Mouse (Mus musculus) limb, embryonic 13.5 days (tissue): ENCODE measurements around the gene Gm4847. TPM values are rescaled to one million over a fixed set of nuclear protein-coding genes. Genes with fewer than 3 reads are reported as not detected.

Experiments used
- ATAC-seq: fragments of 200-750 bp; cut with Nextera tagmentation; 2 replicates; pipeline ENCODE4 v1.8.0; 2017; ENCODE audit warnings: low read depth, moderate number of reproducible peaks, moderate TSS enrichment; ENCODE audit not compliant: low FRiP score
- H3K27ac ChIP-seq: fragments of 300-500 bp; sonication (generic); 2 replicates; pipeline ENCODE4 v1.5.1; 2015; ENCODE audit warnings: inconsistent platforms, mild to moderate bottlenecking, moderate library complexity
- H3K27me3 ChIP-seq: fragments of 300-500 bp; sonication (generic); 2 replicates; pipeline ENCODE4 v1.6.1; 2015; ENCODE audit warnings: mild to moderate bottlenecking, inconsistent platforms
- H3K36me3 ChIP-seq: fragments of 300-500 bp; sonication (generic); 2 replicates; pipeline ENCODE4 v1.6.1; 2015; ENCODE audit warnings: inconsistent platforms, mild to moderate bottlenecking, moderate library complexity
- H3K4me1 ChIP-seq: fragments of 300-500 bp; sonication (generic); 2 replicates; pipeline ENCODE4 v1.6.1; 2015; ENCODE audit warnings: inconsistent platforms
- H3K4me2 ChIP-seq: fragments of 300-500 bp; sonication (generic); replicated peaks from 2 replicates; pipeline ENCODE4 v1.6.1; 2015; ENCODE audit warnings: inconsistent platforms, mild to moderate bottlenecking, moderate library complexity
- H3K4me3 ChIP-seq: fragments of 300-500 bp; sonication (generic); 2 replicates; pipeline ENCODE4 v1.5.1; 2015; ENCODE audit warnings: moderate library complexity, mild to moderate bottlenecking, inconsistent platforms
- H3K9ac ChIP-seq: fragments of 300-500 bp; sonication (generic); 2 replicates; pipeline ENCODE4 v1.6.1; 2015; ENCODE audit warnings: mild to moderate bottlenecking, inconsistent platforms
- H3K9me3 ChIP-seq: fragments of 300-500 bp; sonication (generic); 2 replicates; pipeline ENCODE4 v1.6.1; 2016; ENCODE audit warnings: inconsistent platforms
- WGBS: fragments of 180-500 bp; shearing (Covaris S2); methylation state at CpG from one replicate; pipeline ENCODE4 v1.1.7; 2015; 5-methylcytosine and 5-hydroxymethylcytosine counted together
- microRNA-seq: library from miRNA; unstranded; fragments of <30 nt; microRNA quantifications from one replicate; pipeline ENCODE4, GENCODE M21; 2016
- polyA plus RNA-seq: library from polyadenylated mRNA; unstranded; fragments of >200 nt; fragmentation: Nextera tagmentation; extraction: Ambion mirVana; gene quantifications from 2 replicates; pipeline ENCODE4 v1.2.1, GENCODE M21; 2015

The Gm4847 gene
- not detected in 2 replicates for polyA plus RNA-seq

GRCm38 (mm10) chr1:166647593-166647992 lies at the start of gene Gm4847:
Gm4847 (minus strand) TSS chr1:166647693.
- no peak for ATAC-seq
- H3K4me2 ChIP-seq = no peak within 1 kb of the TSS
- no peak within 1 kb of the TSS for H3K9ac ChIP-seq
- no peak within 1 kb of the TSS for H3K4me3 ChIP-seq
- H3K27ac ChIP-seq = no peak within 1 kb of the TSS
- H3K27me3 ChIP-seq = no peaks in the 10 kb centered on the region
- WGBS = 83% methylated on average over 2 of the region's 2 CpGs
- H3K9me3 ChIP-seq = no peaks in the 10 kb centered on the region
- no peaks in the 10 kb centered on the region for H3K4me1 ChIP-seq
- no peaks in the 10 kb centered on the region for H3K36me3 ChIP-seq

DNA sequence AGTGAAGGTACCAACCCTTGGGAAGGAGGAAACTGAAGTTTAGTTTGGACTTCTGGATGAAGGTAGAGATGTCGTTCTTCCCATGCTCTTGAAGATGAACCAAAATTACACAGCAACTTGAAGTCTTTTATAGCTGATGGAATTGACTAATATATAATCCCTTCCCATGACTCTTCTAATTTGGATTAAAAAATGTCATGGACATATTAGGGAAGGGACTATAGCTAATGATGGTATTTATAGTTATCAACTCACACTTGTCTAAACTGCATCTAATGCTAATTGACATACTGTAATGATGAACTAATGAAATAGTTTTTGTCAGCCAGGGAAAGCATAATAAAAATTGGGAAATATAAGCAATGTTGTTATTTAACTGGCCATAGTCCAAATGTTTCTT lies 34.3 kb upstream of the Gm4847 start, which contains the start of gene Fmo9:
Gene Fmo9 (minus strand): TSS at position 101 of the 400 bp plus-strand sequence.
- 85% methylated on average over 1 of the region's 1 CpGs for WGBS
- ATAC-seq = no peak
- Histone ChIP-seq H3K4me1 (no peaks in the 10 kb centered on the region), H3K27ac (no peak within 1 kb of the TSS), H3K36me3 (no peaks in the 10 kb centered on the region), H3K9ac (no peak within 1 kb of the TSS), H3K27me3 (no peaks in the 10 kb centered on the region), H3K4me2 (no peak within 1 kb of the TSS), H3K4me3 (no peak within 1 kb of the TSS), H3K9me3 (no peaks in the 10 kb centered on the region)

GRCm38 (mm10) chr1:166669264-166669663 lies 21.8 kb upstream of the Gm4847 start:
- ATAC-seq = no peak
- H3K4me2 ChIP-seq = no peak overlapping the region
- no peak overlapping the region for H3K4me3 ChIP-seq
- H3K27ac ChIP-seq = no peak overlapping the region
- WGBS = 87% methylated on average over 5 of the region's 5 CpGs
- H3K9ac ChIP-seq = no peak overlapping the region
- no peaks in the 10 kb centered on the region for H3K27me3 ChIP-seq
- H3K36me3 ChIP-seq = no peaks in the 10 kb centered on the region
- no peaks in the 10 kb centered on the region for H3K4me1 ChIP-seq
- H3K9me3 ChIP-seq = no peaks in the 10 kb centered on the region

DNA sequence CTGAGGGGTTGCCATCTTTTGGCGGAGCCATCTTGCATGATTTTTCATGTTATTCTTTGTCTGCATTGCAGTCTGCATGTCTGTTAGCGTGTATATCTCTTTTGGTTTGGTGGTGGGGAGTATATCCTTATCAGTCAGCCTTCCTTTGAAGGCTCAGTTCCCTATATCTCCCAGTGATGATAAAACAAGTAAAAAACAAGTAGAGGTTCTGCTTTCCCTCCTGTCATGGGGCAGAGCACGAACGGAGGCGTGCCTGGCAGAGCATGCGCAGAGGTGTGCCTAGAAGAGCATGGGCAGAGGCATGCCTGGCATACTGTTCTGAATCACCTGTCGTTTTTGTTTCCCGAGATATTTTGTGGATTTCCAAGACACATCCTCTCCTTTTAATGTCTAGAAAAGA lies 13.3 kb upstream of the Gm4847 start:
- H3K9me3 ChIP-seq = no peaks in the 10 kb centered on the region
- ATAC-seq = no peak
- no peak overlapping the region for H3K27ac ChIP-seq
- H3K36me3 ChIP-seq = no peaks in the 10 kb centered on the region
- no peak overlapping the region for H3K9ac ChIP-seq
- H3K4me1 ChIP-seq = no peaks in the 10 kb centered on the region
- no peak overlapping the region for H3K4me2 ChIP-seq
- 88% methylated on average over 8 of the region's 8 CpGs for WGBS
- no peak overlapping the region for H3K4me3 ChIP-seq
- H3K27me3 ChIP-seq = no peaks in the 10 kb centered on the region

Small RNA genes lying within 50 kb of the gene (microRNA-seq; reads per million reads assigned to microRNA genes)
- gene Gm22992 = not detected

Other genes with a start within 250 kb of the Gm4847 start
- 20.5 and 24.6 TPM in 2 replicates for gene Pogk, start 237.8 kb downstream of the Gm4847 start, polyA plus RNA-seq
- not detected in 2 replicates for gene Gm4846, start 150.1 kb downstream of the Gm4847 start, polyA plus RNA-seq
- gene Fmo9, start 34.2 kb upstream of the Gm4847 start, polyA plus RNA-seq = not detected in 2 replicates